Mouse (Mus musculus): Measurements from ENCODE around the gene Phb2.
A peak's percentile ranks its signal among the peaks of the same experiment; 100 is the strongest.

GRCm38 (mm10) chr6:124663424-124663795, 48.7 kb upstream of the Phb2 start:
- no peak for TF ChIP-seq POLR2A (IDR thresholded peaks at IDR 0.05; ENCODE audit: insufficient read depth, low read depth, low read length)
- peak; percentile 47; the same call in 1 of the 2 replicates for TF ChIP-seq CTCF (IDR thresholded peaks at IDR 0.05; ENCODE audit: insufficient read depth, low read depth, low read length)

Measured in olfactory bulb, adult 2 months (tissue).